Mouse (Mus musculus): ENCODE measurements at regions not wholly inside any gene's neighbourhood (a gene's known extent, or its start where the extent isn't known, plus 50 kb on each side); places are given as distances from the start of the nearest gene placed in this dataset.

DNA sequence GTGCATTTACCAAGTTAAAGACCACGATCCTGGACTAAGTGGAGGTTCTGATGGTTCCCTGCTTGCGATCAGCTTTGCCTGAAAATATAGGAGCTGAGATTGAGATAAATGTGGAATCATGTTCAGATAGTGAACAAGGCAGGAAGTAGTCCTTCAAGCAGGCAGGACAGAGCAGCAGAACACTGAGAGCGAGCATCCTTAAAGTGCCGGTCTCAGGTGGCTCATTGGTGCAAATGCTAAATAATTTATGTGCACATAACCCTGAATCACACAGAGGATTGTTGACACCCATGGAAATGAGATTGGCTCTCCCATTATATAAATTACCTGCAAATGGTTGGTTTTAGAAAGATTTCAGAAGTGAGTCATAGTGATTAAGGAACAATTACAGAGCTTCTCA lies 243.8 kb upstream of the Dcn start:
- no peak overlapping the region for H3K4me3 ChIP-seq (ENCODE audit: low read depth, low read length)
- no peaks in the 10 kb centered on the region for H3K27me3 ChIP-seq (ENCODE audit: control insufficient read depth, insufficient read depth, low read length)
- H3K27ac ChIP-seq (ENCODE audit: insufficient read depth, low read depth, low read length) = no peak overlapping the region
- H3K4me1 ChIP-seq (ENCODE audit: control insufficient read depth, insufficient read depth, insufficient read length, low read length) = no peaks in the 10 kb centered on the region
- no peaks in the 10 kb centered on the region for H3K36me3 ChIP-seq (ENCODE audit: control insufficient read depth, insufficient read depth, low read length)
- WGBS = 71% methylated on average over 4 of the region's 4 CpGs
- TF ChIP-seq POLR2A (IDR thresholded peaks at IDR 0.05; ENCODE audit: low read depth, low read length) (no peak), CTCF (IDR thresholded peaks at IDR 0.05; ENCODE audit: extremely low read depth, insufficient read length, insufficient replicate concordance, low read depth, low read length) (no peak)

GRCm38 (mm10) chr10:97241476-97241875 lies 237.9 kb upstream of the Dcn start:
- H3K27ac ChIP-seq (ENCODE audit: insufficient read depth, low read depth, low read length) = no peak overlapping the region
- H3K4me1 ChIP-seq (ENCODE audit: control insufficient read depth, insufficient read depth, insufficient read length, low read length) = no peaks in the 10 kb centered on the region
- 65% methylated on average over 2 of the region's 2 CpGs for WGBS
- no peak for TF ChIP-seq POLR2A (IDR thresholded peaks at IDR 0.05; ENCODE audit: low read depth, low read length)
- no peak overlapping the region for H3K4me3 ChIP-seq (ENCODE audit: low read depth, low read length)
- H3K27me3 ChIP-seq (ENCODE audit: control insufficient read depth, insufficient read depth, low read length) = no peaks in the 10 kb centered on the region
- no peaks in the 10 kb centered on the region for H3K36me3 ChIP-seq (ENCODE audit: control insufficient read depth, insufficient read depth, low read length)

- no peaks in the 10 kb centered on the region for H3K4me1 ChIP-seq (ENCODE audit: control insufficient read depth, insufficient read depth, insufficient read length, low read length)
- no peaks in the 10 kb centered on the region for H3K27me3 ChIP-seq (ENCODE audit: control insufficient read depth, insufficient read depth, low read length)
- H3K36me3 ChIP-seq (ENCODE audit: control insufficient read depth, insufficient read depth, low read length) = no peaks in the 10 kb centered on the region
- no peak for TF ChIP-seq POLR2A (IDR thresholded peaks at IDR 0.05; ENCODE audit: low read depth, low read length)
- TF ChIP-seq CTCF (IDR thresholded peaks at IDR 0.05; ENCODE audit: extremely low read depth, insufficient read length, insufficient replicate concordance, low read depth, low read length) = no peak
- H3K4me3 ChIP-seq (ENCODE audit: low read depth, low read length) = no peak overlapping the region
- H3K27ac ChIP-seq (ENCODE audit: insufficient read depth, low read depth, low read length) = no peak overlapping the region
- 82% methylated on average over 3 of the region's 3 CpGs for WGBS
Observed at GRCm38 (mm10) chr10:97245674-97246073, 233.7 kb upstream of the Dcn start.

GRCm38 (mm10) chr10:97248522-97248921 lies 230.9 kb upstream of the Dcn start:
- H3K4me3 ChIP-seq (ENCODE audit: low read depth, low read length) = no peak overlapping the region
- TF ChIP-seq POLR2A (IDR thresholded peaks at IDR 0.05; ENCODE audit: low read depth, low read length) (no peak), CTCF (IDR thresholded peaks at IDR 0.05; ENCODE audit: extremely low read depth, insufficient read length, insufficient replicate concordance, low read depth, low read length) (no peak)
- H3K27me3 ChIP-seq (ENCODE audit: control insufficient read depth, insufficient read depth, low read length) = no peaks in the 10 kb centered on the region
- 31% methylated on average over 4 of the region's 4 CpGs for WGBS
- no peaks in the 10 kb centered on the region for H3K36me3 ChIP-seq (ENCODE audit: control insufficient read depth, insufficient read depth, low read length)
- H3K4me1 ChIP-seq (ENCODE audit: control insufficient read depth, insufficient read depth, insufficient read length, low read length) = no peaks in the 10 kb centered on the region
- H3K27ac ChIP-seq (ENCODE audit: insufficient read depth, low read depth, low read length) = no peak overlapping the region

- H3K4me1 ChIP-seq (ENCODE audit: control insufficient read depth, insufficient read depth, insufficient read length, low read length) = no peaks in the 10 kb centered on the region
- TF ChIP-seq POLR2A (IDR thresholded peaks at IDR 0.05; ENCODE audit: low read depth, low read length) = no peak
- H3K4me3 ChIP-seq (ENCODE audit: low read depth, low read length) = no peak overlapping the region
- WGBS = 84% methylated on average over 1 of the region's 1 CpGs
- no peaks in the 10 kb centered on the region for H3K36me3 ChIP-seq (ENCODE audit: control insufficient read depth, insufficient read depth, low read length)
- H3K27me3 ChIP-seq (ENCODE audit: control insufficient read depth, insufficient read depth, low read length) = no peaks in the 10 kb centered on the region
- H3K27ac ChIP-seq (ENCODE audit: insufficient read depth, low read depth, low read length) = no peak overlapping the region
Observed at GRCm38 (mm10) chr10:97249760-97250159, 229.6 kb upstream of the Dcn start.

GRCm38 (mm10) chr10:97250167-97250566 lies 229.2 kb upstream of the Dcn start:
- TF ChIP-seq CTCF (IDR thresholded peaks at IDR 0.05; ENCODE audit: extremely low read depth, insufficient read length, insufficient replicate concordance, low read depth, low read length) (no peak), POLR2A (IDR thresholded peaks at IDR 0.05; ENCODE audit: low read depth, low read length) (no peak)
- no peaks in the 10 kb centered on the region for H3K27me3 ChIP-seq (ENCODE audit: control insufficient read depth, insufficient read depth, low read length)
- 95% methylated on average over 2 of the region's 2 CpGs for WGBS

DNA sequence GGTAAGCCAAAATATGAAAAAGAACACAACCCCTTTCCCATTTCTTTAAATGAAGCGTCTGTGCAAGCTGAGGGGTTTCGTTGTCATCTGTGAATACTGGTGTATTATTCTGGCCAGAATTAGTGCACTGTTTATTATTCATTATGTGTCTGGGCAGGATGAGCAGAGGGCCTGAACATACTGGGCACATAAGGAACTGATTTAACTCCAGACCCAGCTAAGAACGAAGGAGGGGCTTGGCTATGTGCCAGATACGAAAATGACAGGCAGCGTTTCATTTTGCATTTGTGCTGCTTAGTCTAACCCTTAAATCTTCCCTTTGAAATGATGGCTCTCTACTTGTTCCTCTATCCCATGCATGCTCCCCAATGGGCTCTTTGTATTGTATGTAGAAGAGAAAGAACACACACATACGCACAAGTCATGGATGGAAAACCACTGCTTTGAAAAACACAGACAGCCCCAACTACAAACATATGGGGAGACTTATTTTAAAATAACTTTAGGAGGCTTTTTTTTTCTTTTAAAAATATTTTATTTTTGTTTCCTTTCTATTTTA lies 213.4 kb upstream of the Dcn start:
- no peak overlapping the region for H3K27ac ChIP-seq (ENCODE audit: insufficient read depth, low read depth, low read length)
- H3K4me1 ChIP-seq (ENCODE audit: control insufficient read depth, insufficient read depth, insufficient read length, low read length) = no peaks in the 10 kb centered on the region
- no peaks in the 10 kb centered on the region for H3K27me3 ChIP-seq (ENCODE audit: control insufficient read depth, insufficient read depth, low read length)
- H3K36me3 ChIP-seq (ENCODE audit: control insufficient read depth, insufficient read depth, low read length) = no peaks in the 10 kb centered on the region
- no peak overlapping the region for H3K4me3 ChIP-seq (ENCODE audit: low read depth, low read length)
- no peak for TF ChIP-seq POLR2A (IDR thresholded peaks at IDR 0.05; ENCODE audit: low read depth, low read length)
- WGBS = 56% methylated on average over 6 of the region's 6 CpGs

More at GRCm38 (mm10) chr10:97250167-97250566, 229.2 kb upstream of the Dcn start:
- no peaks in the 10 kb centered on the region for H3K36me3 ChIP-seq (ENCODE audit: control insufficient read depth, insufficient read depth, low read length)
- no peaks in the 10 kb centered on the region for H3K4me1 ChIP-seq (ENCODE audit: control insufficient read depth, insufficient read depth, insufficient read length, low read length)
- H3K27ac ChIP-seq (ENCODE audit: insufficient read depth, low read depth, low read length) = no peak overlapping the region
- H3K4me3 ChIP-seq (ENCODE audit: low read depth, low read length) = no peak overlapping the region

DNA sequence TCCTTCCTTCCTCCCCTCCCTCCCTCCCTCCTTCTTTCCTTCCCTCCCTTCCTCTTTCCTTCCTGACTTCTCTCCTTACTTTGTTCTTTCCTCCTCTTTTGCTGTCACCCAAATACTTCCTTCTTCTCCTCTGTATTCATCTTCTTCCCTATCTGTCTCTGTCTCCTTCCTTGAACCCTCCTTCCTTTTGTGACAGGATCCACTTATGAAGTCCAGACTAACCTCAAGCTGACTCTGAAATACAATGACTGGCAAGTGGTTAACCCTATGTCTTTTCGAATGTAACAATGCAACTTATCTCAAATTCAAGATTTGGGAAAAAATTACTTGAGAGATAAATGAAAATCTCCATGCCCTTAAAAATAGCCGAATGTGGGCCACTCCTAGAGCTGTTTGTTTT lies 197.0 kb upstream of the Dcn start:
- WGBS = 75% methylated on average over 2 of the region's 2 CpGs
- TF ChIP-seq CTCF (IDR thresholded peaks at IDR 0.05; ENCODE audit: extremely low read depth, insufficient read length, insufficient replicate concordance, low read depth, low read length) = no peak
- no peak for TF ChIP-seq POLR2A (IDR thresholded peaks at IDR 0.05; ENCODE audit: low read depth, low read length)
- H3K27ac ChIP-seq (ENCODE audit: insufficient read depth, low read depth, low read length) = no peak overlapping the region

More for the DNA sequence above, 197.0 kb upstream of the Dcn start:
- H3K27me3 ChIP-seq (ENCODE audit: control insufficient read depth, insufficient read depth, low read length) = no peaks in the 10 kb centered on the region
- H3K4me1 ChIP-seq (ENCODE audit: control insufficient read depth, insufficient read depth, insufficient read length, low read length) = no peaks in the 10 kb centered on the region
- H3K36me3 ChIP-seq (ENCODE audit: control insufficient read depth, insufficient read depth, low read length) = no peaks in the 10 kb centered on the region
- H3K4me3 ChIP-seq (ENCODE audit: low read depth, low read length) = no peak overlapping the region
